Mouse (Mus musculus) liver, embryonic 16.5 days (tissue): Measurements from ENCODE around the gene 1700016K19Rik. TPM values are rescaled to one million over a fixed set of nuclear protein-coding genes. Genes with fewer than 3 reads are reported as not detected.

ENCODE experiments used
- ATAC-seq: fragments of 200-750 bp; cut with Nextera tagmentation; 2 replicates; pipeline ENCODE4 v1.8.0; 2017; ENCODE audit warnings: low read depth, mild to moderate bottlenecking, moderate number of reproducible peaks, moderate library complexity
- H3K27ac ChIP-seq: fragments of 300-500 bp; sonication (generic); 2 replicates; pipeline ENCODE4 v1.5.1; 2014; ENCODE audit warnings: mild to moderate bottlenecking, low read length
- H3K27me3 ChIP-seq: fragments of 300-500 bp; sonication (generic); 2 replicates; pipeline ENCODE4 v1.6.1; 2014; ENCODE audit warnings: low read depth, low read length, mixed read lengths; ENCODE audit not compliant: control insufficient read depth, insufficient read depth
- H3K36me3 ChIP-seq: fragments of 300-500 bp; sonication (generic); 2 replicates; pipeline ENCODE4 v1.6.1; 2014; ENCODE audit warnings: mild to moderate bottlenecking; ENCODE audit not compliant: control insufficient read depth, insufficient read depth
- H3K4me1 ChIP-seq: fragments of 300-500 bp; sonication (generic); 2 replicates; pipeline ENCODE4 v1.6.1; 2014; ENCODE audit warnings: low read depth, low read length, mixed read lengths; ENCODE audit not compliant: control insufficient read depth
- H3K4me2 ChIP-seq: fragments of 300-500 bp; sonication (generic); 2 replicates; pipeline ENCODE4 v1.6.1; 2014; ENCODE audit warnings: low read depth, low read length, mixed read lengths
- H3K4me3 ChIP-seq: fragments of 300-500 bp; sonication (generic); 2 replicates; pipeline ENCODE4 v1.5.1; 2014; ENCODE audit warnings: low read depth, mild to moderate bottlenecking, low read length
- H3K9ac ChIP-seq: fragments of 300-500 bp; sonication (generic); 2 replicates; pipeline ENCODE4 v1.6.1; 2014; ENCODE audit warnings: low read depth, low read length
- H3K9me3 ChIP-seq: fragments of 300-500 bp; sonication (generic); replicated peaks from 2 replicates; pipeline ENCODE4 v1.6.1; 2016; ENCODE audit warnings: low read length; ENCODE audit not compliant: control insufficient read depth
- WGBS: fragments of 180-500 bp; shearing (Covaris S2); extraction: QIAGEN DNeasy Blood & Tissue Kit; methylation state at CpG from one replicate; pipeline ENCODE4 v1.1.7; 2014; ENCODE audit not compliant: insufficient replicate concordance; 5-methylcytosine and 5-hydroxymethylcytosine counted together
- polyA plus RNA-seq: library from polyadenylated mRNA; unstranded; fragments of >200 nt; fragmentation: Nextera tagmentation; extraction: Ambion mirVana; gene quantifications from 2 replicates; pipeline ENCODE4 v1.2.1, GENCODE M21; 2015

Gene 1700016K19Rik
- polyA plus RNA-seq, 1 experiment from 2014 or later: not detected

DNA sequence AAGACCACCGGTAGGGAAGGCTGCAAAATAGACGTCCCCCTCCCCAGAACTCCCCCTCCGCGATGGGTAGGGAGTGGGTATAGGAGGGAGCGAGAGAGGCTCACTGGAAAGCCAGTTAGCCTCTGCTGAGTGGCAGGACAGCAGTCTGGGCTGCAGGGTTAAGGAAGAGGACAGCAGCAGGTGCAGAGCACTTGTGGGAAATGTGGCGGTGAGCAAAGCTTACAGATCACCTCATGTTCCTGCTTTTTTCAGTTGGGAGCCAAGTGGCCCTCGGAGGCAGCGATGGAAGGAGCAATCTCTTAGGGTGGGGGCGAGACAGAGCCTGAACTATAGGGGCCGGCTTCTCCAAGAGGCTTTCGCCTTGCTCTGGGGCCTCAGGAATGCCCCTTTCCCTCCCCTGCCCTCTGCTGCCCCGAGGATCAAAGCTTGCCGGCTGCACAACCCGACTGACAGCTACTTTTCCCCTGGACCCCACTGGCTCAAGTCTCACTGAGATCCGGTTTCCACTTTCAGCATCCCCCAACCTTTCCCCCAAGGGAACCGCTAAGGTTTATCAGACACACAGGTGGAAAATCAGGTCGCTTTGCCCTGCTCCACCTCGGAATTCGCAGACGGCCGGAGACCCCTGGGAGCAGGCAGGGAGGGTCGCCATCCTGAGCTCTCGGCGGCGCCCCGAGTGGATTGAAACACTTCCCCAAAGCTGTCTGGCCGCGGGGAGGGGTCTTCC, 33.9 kb upstream of the 1700016K19Rik start:
- Histone ChIP-seq H3K9ac (peak overlapping the region; percentile 45), H3K27me3 (peaks cover 28% of the 10 kb centered on the region), H3K9me3 (no peaks in the 10 kb centered on the region), H3K4me3 (peak overlapping the region; percentile 66), H3K4me2 (peak overlapping the region; percentile 74), H3K27ac (no peak overlapping the region), H3K4me1 (no peaks in the 10 kb centered on the region; the same call in none of the 2 replicates), H3K36me3 (no peaks in the 10 kb centered on the region)
- ATAC-seq: no peak
- 14% methylated on average over 28 of the region's 28 CpGs for WGBS

- Histone ChIP-seq H3K4me1 (no peaks in the 10 kb centered on the region; the same call in none of the 2 replicates), H3K36me3 (no peaks in the 10 kb centered on the region), H3K9ac (peak overlapping the region; percentile 55), H3K9me3 (no peaks in the 10 kb centered on the region), H3K27ac (0 out of 2 replicates have a peak overlapping the region, but pooled peaks have one; percentile 19), H3K27me3 (peaks cover 28% of the 10 kb centered on the region), H3K4me2 (peak overlapping the region; percentile 74), H3K4me3 (peak overlapping the region; percentile 66)
- WGBS: under 1% methylated on average over 77 of the region's 90 CpGs
- ATAC-seq: peak; percentile 82
Observed at GRCm38 (mm10) chr11:75966401-75967372, 33.0 kb upstream of the 1700016K19Rik start.

DNA sequence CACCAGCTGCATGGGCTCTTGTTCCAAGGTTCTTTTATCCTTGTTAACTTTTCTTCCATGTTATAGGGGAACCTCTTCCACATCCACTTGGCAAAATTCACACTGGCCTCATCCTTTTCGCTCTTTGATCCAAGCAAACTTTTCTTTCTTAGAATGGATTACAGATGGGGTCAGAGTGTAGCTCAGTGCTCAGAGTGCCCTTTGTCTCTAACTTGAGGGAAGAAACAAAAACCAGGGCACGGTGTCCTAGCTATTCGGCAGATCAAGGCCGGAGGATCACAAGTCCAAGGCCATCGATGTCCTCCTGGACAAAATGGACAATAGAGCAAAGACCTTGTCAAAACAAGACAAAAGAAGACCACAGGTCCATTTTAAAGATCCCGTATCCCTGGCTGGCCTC, 31.0 kb upstream of the 1700016K19Rik start:
- Histone ChIP-seq H3K4me1 (no peaks in the 10 kb centered on the region; the same call in none of the 2 replicates), H3K27me3 (peaks cover 28% of the 10 kb centered on the region), H3K4me3 (no peak overlapping the region), H3K4me2 (no peak overlapping the region), H3K36me3 (no peaks in the 10 kb centered on the region), H3K9ac (no peak overlapping the region), H3K27ac (no peak overlapping the region), H3K9me3 (no peaks in the 10 kb centered on the region)
- 75% methylated on average over 6 of the region's 6 CpGs for WGBS
- ATAC-seq: no peak

GRCm38 (mm10) chr11:75970629-75971028, 29.1 kb upstream of the 1700016K19Rik start:
- Histone ChIP-seq H3K4me3 (no peak overlapping the region), H3K27ac (no peak overlapping the region), H3K36me3 (no peaks in the 10 kb centered on the region), H3K4me1 (no peaks in the 10 kb centered on the region; the same call in none of the 2 replicates), H3K9me3 (0 out of 2 replicates have a peak, but pooled peaks cover 2% of the 10 kb centered on the region), H3K4me2 (no peak overlapping the region), H3K9ac (no peak overlapping the region), H3K27me3 (peaks cover 25% of the 10 kb centered on the region)
- ATAC-seq: no peak
- 10% methylated on average over 3 of the region's 3 CpGs for WGBS

GRCm38 (mm10) chr11:75972188-75972587, 27.5 kb upstream of the 1700016K19Rik start:
- Histone ChIP-seq H3K4me1 (peaks cover 3% of the 10 kb centered on the region), H3K27ac (no peak overlapping the region), H3K27me3 (peaks cover 9% of the 10 kb centered on the region), H3K9ac (no peak overlapping the region), H3K36me3 (no peaks in the 10 kb centered on the region), H3K4me2 (no peak overlapping the region), H3K4me3 (no peak overlapping the region), H3K9me3 (0 out of 2 replicates have a peak, but pooled peaks cover 2% of the 10 kb centered on the region)
- 71% methylated on average over 3 of the region's 3 CpGs for WGBS
- no peak for ATAC-seq

DNA sequence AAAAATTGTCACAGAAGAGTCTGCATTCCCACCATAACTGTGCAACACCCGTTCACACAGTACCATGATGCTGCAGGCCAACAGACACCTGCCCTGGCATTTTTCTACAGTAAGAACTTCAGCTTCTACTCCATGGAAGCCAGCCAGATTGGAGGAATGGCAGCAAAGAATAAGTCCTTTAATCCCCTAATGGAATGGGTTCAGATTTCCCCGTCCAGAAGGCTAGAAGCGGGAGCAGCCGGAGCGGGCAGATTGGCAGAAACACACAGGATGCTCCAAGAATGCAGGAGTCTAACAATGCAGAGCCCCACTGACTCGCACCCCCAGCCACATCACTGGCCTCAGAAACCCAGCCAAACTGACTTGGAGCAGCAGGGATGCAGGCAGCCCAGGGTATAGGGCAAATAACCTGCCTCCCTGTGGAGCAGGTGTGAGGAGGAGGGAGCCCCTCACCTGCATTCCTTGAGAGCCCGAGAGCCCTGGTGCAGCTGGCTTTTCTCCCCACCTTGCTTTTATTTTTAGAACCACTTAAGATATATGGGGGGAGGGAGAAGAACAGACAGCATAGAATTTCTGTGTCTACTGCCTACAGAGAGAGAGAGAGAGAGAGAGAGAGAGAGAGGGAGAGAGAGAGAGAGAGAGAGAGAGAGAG, 26.7 kb upstream of the 1700016K19Rik start:
- peaks cover 9% of the 10 kb centered on the region for H3K27me3 ChIP-seq
- WGBS: 48% methylated on average over 7 of the region's 7 CpGs
- ATAC-seq: no peak
- no peak overlapping the region for H3K4me3 ChIP-seq
- H3K27ac ChIP-seq: no peak overlapping the region
- H3K4me1 ChIP-seq: peaks cover 3% of the 10 kb centered on the region
- no peak overlapping the region for H3K4me2 ChIP-seq
- no peaks in the 10 kb centered on the region for H3K36me3 ChIP-seq
- 0 out of 2 replicates have a peak, but pooled peaks cover 2% of the 10 kb centered on the region for H3K9me3 ChIP-seq
- H3K9ac ChIP-seq: no peak overlapping the region

GRCm38 (mm10) chr11:75973988-75974387, 25.7 kb upstream of the 1700016K19Rik start:
- Histone ChIP-seq H3K4me2 (no peak overlapping the region), H3K27ac (no peak overlapping the region), H3K27me3 (peaks cover 2% of the 10 kb centered on the region; the same call in 1 of the 2 replicates), H3K4me1 (peaks cover 3% of the 10 kb centered on the region), H3K9me3 (0 out of 2 replicates have a peak, but pooled peaks cover 2% of the 10 kb centered on the region), H3K9ac (no peak overlapping the region), H3K36me3 (no peaks in the 10 kb centered on the region), H3K4me3 (no peak overlapping the region)
- ATAC-seq: no peak
- 73% methylated on average over 1 of the region's 1 CpGs for WGBS

DNA sequence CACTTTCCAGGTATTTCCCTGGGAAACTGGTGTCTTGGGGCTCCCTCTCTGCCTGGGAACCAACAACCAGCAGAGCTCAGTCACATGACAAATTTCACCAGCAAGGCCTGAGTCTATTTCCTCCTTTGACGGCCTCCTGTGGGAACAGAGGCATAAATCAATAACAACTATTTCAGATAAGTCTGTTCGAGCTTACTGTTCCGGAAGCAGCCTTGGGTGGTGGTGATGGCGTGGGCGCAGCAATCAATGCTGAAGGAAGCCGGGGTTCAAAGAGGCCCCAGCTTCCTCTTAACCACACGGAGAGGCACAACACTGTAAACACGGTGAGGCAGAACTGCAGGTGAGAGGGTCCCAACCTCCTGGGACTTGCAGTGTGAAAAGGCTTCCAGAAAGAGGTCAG, 23.0 kb upstream of the 1700016K19Rik start:
- Histone ChIP-seq H3K4me3 (no peak overlapping the region), H3K9me3 (0 out of 2 replicates have a peak, but pooled peaks cover 2% of the 10 kb centered on the region), H3K9ac (no peak overlapping the region), H3K36me3 (no peaks in the 10 kb centered on the region), H3K27ac (no peak overlapping the region), H3K27me3 (no peaks in the 10 kb centered on the region), H3K4me1 (peaks cover 3% of the 10 kb centered on the region), H3K4me2 (no peak overlapping the region)
- WGBS: 3% methylated on average over 8 of the region's 8 CpGs
- no peak for ATAC-seq
